Mouse (Mus musculus) midbrain, embryonic 14.5 days (tissue): Measurements from ENCODE around the gene Tenm2. TPM values are rescaled to one million over a fixed set of nuclear protein-coding genes. Genes with fewer than 3 reads are reported as not detected.

Source experiments
- ATAC-seq: fragments of 200-750 bp; cut with Nextera tagmentation; 2 replicates; pipeline ENCODE4 v1.8.0; 2017; ENCODE audit warnings: moderate number of reproducible peaks, moderate library complexity; ENCODE audit not compliant: low FRiP score, low TSS enrichment
- DNase-seq: peaks from one replicate; pipeline ENCODE4 v3.0.0-alpha.2; 2015
- H3K27ac ChIP-seq: fragments of 300-500 bp; sonication (generic); replicated peaks from 2 replicates; pipeline ENCODE4 v1.5.1; 2014; ENCODE audit warnings: mild to moderate bottlenecking, low read depth, low read length, moderate library complexity
- H3K27me3 ChIP-seq: fragments of 300-500 bp; sonication (generic); 2 replicates; pipeline ENCODE4 v1.6.1; 2014; ENCODE audit warnings: low read length, control low read depth, mixed read lengths; ENCODE audit not compliant: control insufficient read depth, insufficient read depth
- H3K36me3 ChIP-seq: fragments of 300-500 bp; sonication (generic); 2 replicates; pipeline ENCODE4 v1.6.1; 2014; ENCODE audit warnings: low read length, control low read depth; ENCODE audit not compliant: control insufficient read depth, insufficient read depth
- H3K4me1 ChIP-seq: fragments of 300-500 bp; sonication (generic); 2 replicates; pipeline ENCODE4 v1.6.1; 2014; ENCODE audit warnings: mild to moderate bottlenecking, antibody characterized with exemption, low read length, control low read depth; ENCODE audit not compliant: control insufficient read depth, insufficient read depth
- H3K4me2 ChIP-seq: fragments of 300-500 bp; sonication (generic); 2 replicates; pipeline ENCODE4 v1.6.1; 2014; ENCODE audit warnings: mild to moderate bottlenecking, low read length, moderate library complexity
- H3K4me3 ChIP-seq: fragments of 300-500 bp; sonication (generic); replicated peaks from 2 replicates; pipeline ENCODE4 v1.5.1; 2014; ENCODE audit warnings: low read depth, low read length
- H3K9ac ChIP-seq: fragments of 300-500 bp; sonication (generic); replicated peaks from 2 replicates; pipeline ENCODE4 v1.6.1; 2014; ENCODE audit warnings: mild to moderate bottlenecking, low read length, moderate library complexity
- H3K9me3 ChIP-seq: fragments of 300-500 bp; sonication (generic); 2 replicates; pipeline ENCODE4 v1.6.1; 2016; ENCODE audit warnings: low read length, control low read depth, mixed read lengths; ENCODE audit not compliant: control insufficient read depth
- WGBS: fragments of 180-500 bp; shearing (Covaris S2); extraction: QIAGEN DNeasy Blood & Tissue Kit; methylation state at CpG from one replicate; pipeline ENCODE4 v1.1.7; 2014; 5-methylcytosine and 5-hydroxymethylcytosine counted together
- polyA plus RNA-seq: library from polyadenylated mRNA; unstranded; fragments of >200 nt; fragmentation: Nextera tagmentation; extraction: Ambion mirVana; gene quantifications from 2 replicates; pipeline ENCODE4 v1.2.1, GENCODE M21; 2014

Tenm2 gene
- polyA plus RNA-seq, 1 experiment from 2014 or later = 52.8 TPM

- no peak for ATAC-seq
- peaks cover 6% of the 10 kb centered on the region; the same call in 1 of the 2 replicates for H3K36me3 ChIP-seq
- no peaks in the 10 kb centered on the region for H3K9me3 ChIP-seq
- H3K27me3 ChIP-seq = no peaks in the 10 kb centered on the region
- no peak overlapping the region for H3K4me3 ChIP-seq
- H3K9ac ChIP-seq = no peak overlapping the region
- no peaks in the 10 kb centered on the region for H3K4me1 ChIP-seq
- H3K4me2 ChIP-seq = no peak overlapping the region
- H3K27ac ChIP-seq = no peak overlapping the region
- no peak for DNase-seq
- WGBS = 84% methylated on average over 7 of the region's 7 CpGs
Observed at GRCm38 (mm10) chr11:36176106-36176505, 1059.7 kb downstream of the Tenm2 start.

GRCm38 (mm10) chr11:36173076-36173690 is 1062.6 kb downstream of the Tenm2 start:
- ATAC-seq = no peak
- 70% methylated on average over 11 of the region's 11 CpGs for WGBS
- H3K4me3 ChIP-seq = no peak overlapping the region

GRCm38 (mm10) chr11:36172520-36172919 is 1063.2 kb downstream of the Tenm2 start:
- H3K4me3 ChIP-seq = no peak overlapping the region
- H3K36me3 ChIP-seq = peaks cover 12% of the 10 kb centered on the region; the same call in 1 of the 2 replicates
- 54% methylated on average over 6 of the region's 6 CpGs for WGBS
- H3K27ac ChIP-seq = no peak overlapping the region
- no peaks in the 10 kb centered on the region for H3K9me3 ChIP-seq
- DNase-seq (no peak), ATAC-seq (no peak)
- H3K4me1 ChIP-seq = no peaks in the 10 kb centered on the region
- H3K4me2 ChIP-seq = no peak overlapping the region
- H3K9ac ChIP-seq = no peak overlapping the region
- no peaks in the 10 kb centered on the region for H3K27me3 ChIP-seq

More at GRCm38 (mm10) chr11:36173076-36173690, 1062.6 kb downstream of the Tenm2 start:
- Histone ChIP-seq H3K9me3 (no peaks in the 10 kb centered on the region), H3K27me3 (no peaks in the 10 kb centered on the region), H3K9ac (no peak overlapping the region), H3K4me2 (no peak overlapping the region), H3K27ac (no peak overlapping the region), H3K4me1 (no peaks in the 10 kb centered on the region), H3K36me3 (peaks cover 12% of the 10 kb centered on the region; the same call in 1 of the 2 replicates)
- no peak for DNase-seq

GRCm38 (mm10) chr11:36171991-36172390 is 1063.8 kb downstream of the Tenm2 start:
- Histone ChIP-seq H3K4me2 (no peak overlapping the region), H3K36me3 (peaks cover 12% of the 10 kb centered on the region; the same call in 1 of the 2 replicates), H3K4me3 (no peak overlapping the region), H3K9ac (no peak overlapping the region), H3K27me3 (no peaks in the 10 kb centered on the region), H3K4me1 (no peaks in the 10 kb centered on the region), H3K27ac (no peak overlapping the region), H3K9me3 (no peaks in the 10 kb centered on the region)
- ATAC-seq (no peak), DNase-seq (no peak)
- 95% methylated on average over 7 of the region's 7 CpGs for WGBS

- Histone ChIP-seq H3K4me1 (no peaks in the 10 kb centered on the region), H3K27ac (no peak overlapping the region), H3K4me3 (no peak overlapping the region), H3K36me3 (peaks cover 12% of the 10 kb centered on the region; the same call in 1 of the 2 replicates), H3K9ac (no peak overlapping the region), H3K27me3 (no peaks in the 10 kb centered on the region), H3K9me3 (no peaks in the 10 kb centered on the region), H3K4me2 (no peak overlapping the region)
- ATAC-seq (no peak), DNase-seq (no peak)
- 95% methylated on average over 12 of the region's 12 CpGs for WGBS
Observed at GRCm38 (mm10) chr11:36171221-36171620, 1064.5 kb downstream of the Tenm2 start.

- no peaks in the 10 kb centered on the region for H3K9me3 ChIP-seq
- no peak for ATAC-seq
- no peak overlapping the region for H3K4me3 ChIP-seq
- no peak overlapping the region for H3K27ac ChIP-seq
- H3K27me3 ChIP-seq = no peaks in the 10 kb centered on the region
- no peak overlapping the region for H3K4me2 ChIP-seq
- H3K4me1 ChIP-seq = no peaks in the 10 kb centered on the region
- WGBS = 83% methylated on average over 4 of the region's 4 CpGs
- H3K36me3 ChIP-seq = peaks cover 12% of the 10 kb centered on the region; the same call in 1 of the 2 replicates
- no peak for DNase-seq
- H3K9ac ChIP-seq = no peak overlapping the region
Observed at GRCm38 (mm10) chr11:36169738-36170137, 1066.0 kb downstream of the Tenm2 start.

- Histone ChIP-seq H3K4me3 (no peak overlapping the region), H3K27ac (no peak overlapping the region), H3K4me2 (no peak overlapping the region), H3K9me3 (no peaks in the 10 kb centered on the region), H3K4me1 (no peaks in the 10 kb centered on the region), H3K27me3 (no peaks in the 10 kb centered on the region), H3K9ac (no peak overlapping the region), H3K36me3 (peaks cover 12% of the 10 kb centered on the region; the same call in 1 of the 2 replicates)
- DNase-seq = no peak
- WGBS = 94% methylated on average over 6 of the region's 6 CpGs
- no peak for ATAC-seq
Observed at GRCm38 (mm10) chr11:36168921-36169537, 1066.7 kb downstream of the Tenm2 start.

- Histone ChIP-seq H3K4me1 (no peaks in the 10 kb centered on the region), H3K4me3 (no peak overlapping the region), H3K27ac (no peak overlapping the region), H3K4me2 (no peak overlapping the region), H3K9ac (no peak overlapping the region), H3K27me3 (no peaks in the 10 kb centered on the region), H3K9me3 (no peaks in the 10 kb centered on the region), H3K36me3 (peaks cover 15% of the 10 kb centered on the region; the same call in 1 of the 2 replicates)
- WGBS = 94% methylated on average over 10 of the region's 10 CpGs
- DNase-seq (no peak), ATAC-seq (no peak)
Observed at GRCm38 (mm10) chr11:36167766-36168318, 1067.9 kb downstream of the Tenm2 start.
